Mouse (Mus musculus): ENCODE measurements around the gene Dpf3.

DNA sequence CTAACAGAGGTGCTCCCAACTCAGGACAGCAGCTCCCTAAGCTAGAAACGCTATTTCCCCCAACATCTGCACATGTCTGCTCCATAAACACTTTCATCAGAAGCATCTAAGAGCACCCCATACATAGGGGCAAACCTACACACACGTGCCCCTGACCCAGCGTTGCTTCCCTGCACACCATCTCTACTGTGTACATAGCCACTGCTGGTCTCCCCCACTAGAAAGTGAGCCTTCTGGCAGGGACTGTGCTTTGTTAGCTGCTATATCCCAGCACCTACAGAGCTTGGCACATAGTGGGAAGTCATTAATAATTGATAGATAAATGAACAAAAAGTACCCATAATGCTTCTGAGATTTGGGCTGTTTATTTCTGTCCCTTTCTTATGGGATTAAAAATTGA is 27.2 kb downstream of the Dpf3 start:
- TF ChIP-seq CTCF (IDR thresholded peaks at IDR 0.05; ENCODE audit: control insufficient read depth, insufficient read depth, insufficient replicate concordance, low read depth, low read length) (no peak), POLR2A (IDR thresholded peaks at IDR 0.05; ENCODE audit: control insufficient read depth, low read depth, low read length) (no peak)

All from testis, adult 2 months (tissue).